In the genomic region with DNA sequence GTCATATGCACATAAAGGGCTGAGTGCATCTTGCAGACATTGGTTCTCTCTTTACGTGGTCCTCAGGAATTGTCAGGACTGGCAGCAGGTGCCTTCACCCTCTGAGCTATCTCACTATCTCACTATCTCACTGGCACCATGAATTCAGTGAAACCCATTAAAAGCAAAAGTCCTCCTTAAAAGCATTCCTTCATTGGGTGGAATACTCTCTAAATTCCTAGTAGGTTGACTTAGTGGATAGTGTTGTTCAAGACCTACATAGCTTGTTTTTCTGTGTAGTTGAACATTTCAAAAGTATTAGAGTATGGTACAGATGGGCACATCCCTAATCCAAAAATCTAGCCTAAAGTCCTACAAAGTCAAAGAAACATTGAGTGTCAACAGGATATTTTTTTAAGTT, we compare ENCODE assay signal across 20 mouse cellular contexts. TPM values are rescaled to one million over a fixed set of nuclear protein-coding genes. Genes with fewer than 3 reads are reported as not detected.
DNase-seq lines count a peak whose midpoint lies in the region; ATAC-seq and TF ChIP-seq lines count a peak whose summit lies in the region.
"Had no signal": no experiment of that assay in that cellular context is flagged by ENCODE, and none has a peak within 500 bp of the region (broad histone marks: within the 10 kb centered on the region; RNA-seq: fewer than 3 reads in every experiment).

No protein-coding gene starts in this region.

- H3K36me3 ChIP-seq in lung, postnatal 0 days (ENCODE audit: insufficient read depth, low read length) = no peaks in the 10 kb centered on the region
- no peaks in the 10 kb centered on the region for H3K36me3 ChIP-seq in midbrain, embryonic 11.5 days (ENCODE audit: control insufficient read depth, insufficient read depth, low read length)
- no peaks in the 10 kb centered on the region for H3K36me3 ChIP-seq in midbrain, embryonic 13.5 days
- H3K36me3 ChIP-seq: G1E had no signal

- peak; percentile 99 for TF ChIP-seq EP300 in lung, postnatal 0 days (IDR thresholded peaks at IDR 0.05)

- H3K4me2 ChIP-seq in lung, postnatal 0 days (replicated peaks; ENCODE audit: low read depth, low read length) = no peak overlapping the region
- no peak overlapping the region for H3K4me2 ChIP-seq in midbrain, embryonic 11.5 days
- no peak overlapping the region for H3K4me2 ChIP-seq in midbrain, embryonic 13.5 days (replicated peaks)

- no peak for ATAC-seq in lung, postnatal 0 days
- no peak for ATAC-seq in midbrain, embryonic 11.5 days (ENCODE audit: low FRiP score)
- no peak for ATAC-seq in midbrain, embryonic 13.5 days
- ATAC-seq: activated CD4-positive, CD25-positive, alpha-beta regulatory T cell, adult 4 months; CD4-positive, CD25-positive, alpha-beta regulatory T cell, adult 4 months; Patski had no signal

- no peaks in the 10 kb centered on the region for H3K27me3 ChIP-seq in lung, postnatal 0 days (replicated peaks; ENCODE audit: insufficient read depth, low read length)
- no peaks in the 10 kb centered on the region for H3K27me3 ChIP-seq in midbrain, embryonic 11.5 days (ENCODE audit: control insufficient read depth, insufficient read depth, low read length)
- no peaks in the 10 kb centered on the region for H3K27me3 ChIP-seq in midbrain, embryonic 13.5 days
- H3K27me3 ChIP-seq: CH12.LX, Patski had no signal

- WGBS in lung, postnatal 0 days = 66% methylated on average over 1 of the region's 1 CpGs
- WGBS in midbrain, embryonic 11.5 days = 92% methylated on average over 1 of the region's 1 CpGs
- WGBS in midbrain, embryonic 13.5 days = 97% methylated on average over 1 of the region's 1 CpGs

- no peaks in the 10 kb centered on the region for H3K4me1 ChIP-seq in lung, postnatal 0 days (ENCODE audit: insufficient read depth, low read depth, low read length)
- no peaks in the 10 kb centered on the region for H3K4me1 ChIP-seq in midbrain, embryonic 11.5 days (ENCODE audit: control insufficient read depth, insufficient read depth, low read length)
- H3K4me1 ChIP-seq in midbrain, embryonic 13.5 days (replicated peaks) = no peaks in the 10 kb centered on the region

- TF ChIP-seq CTCF in lung, postnatal 0 days (IDR thresholded peaks at IDR 0.05) = no peak

- no peak overlapping the region for H3K9ac ChIP-seq in lung, postnatal 0 days (replicated peaks; ENCODE audit: low read depth)
- H3K9ac ChIP-seq in midbrain, embryonic 11.5 days (ENCODE audit: low read length) = no peak overlapping the region
- H3K9ac ChIP-seq in midbrain, embryonic 13.5 days (replicated peaks) = no peak overlapping the region

- DNase-seq in lung, postnatal 0 days (ENCODE audit: low spot score) = no peak
- no peak for DNase-seq in lung, postnatal 4 days
- DNase-seq in midbrain, embryonic 11.5 days (ENCODE audit: low spot score, missing footprints) = peak; percentile 26
- DNase-seq: adrenal gland, adult 2 months; adrenal gland, adult 8-10 months; adrenal gland, postnatal 10 days; adrenal gland, postnatal 14 days; adrenal gland, postnatal 25 days; adrenal gland, postnatal 36 days; B cell, adult 2 months; cerebellum, adult 11 months; cerebellum, adult 11-12 months; cerebellum, adult 18-20 months had no signal

- H3K4me3 ChIP-seq in lung, postnatal 0 days (ENCODE audit: low read depth, low read length) = no peak overlapping the region
- H3K4me3 ChIP-seq in midbrain, embryonic 11.5 days (ENCODE audit: low read depth, low read length) = no peak overlapping the region
- no peak overlapping the region for H3K4me3 ChIP-seq in midbrain, embryonic 13.5 days (replicated peaks)

- H3K27ac ChIP-seq in lung, postnatal 0 days (ENCODE audit: low read length) = no peak overlapping the region
- no peak overlapping the region for H3K27ac ChIP-seq in midbrain, embryonic 11.5 days (ENCODE audit: low read depth, low read length)
- no peak overlapping the region for H3K27ac ChIP-seq in midbrain, embryonic 13.5 days

- H3K9me3 ChIP-seq in lung, postnatal 0 days (ENCODE audit: low read length) = no peaks in the 10 kb centered on the region
- H3K9me3 ChIP-seq in midbrain, embryonic 11.5 days (ENCODE audit: control insufficient read depth, low read length) = no peaks in the 10 kb centered on the region
- no peaks in the 10 kb centered on the region for H3K9me3 ChIP-seq in midbrain, embryonic 13.5 days
- H3K9me3 ChIP-seq: G1E had no signal

RNA-seq across cellular contexts. Expression of a gene that starts 55.4 kb away (rescaled TPM):
- 0.20 and 0.44 TPM in 2 replicates for polyA plus RNA-seq in lung, postnatal 0 days (2015; fragmentation: Nextera tagmentation; extraction: Ambion mirVana)
- not detected in 2 replicates for polyA plus RNA-seq in midbrain, embryonic 11.5 days (2014; fragmentation: Nextera tagmentation; extraction: Ambion mirVana)
- not detected in 2 replicates for polyA plus RNA-seq in midbrain, embryonic 13.5 days (2015; fragmentation: Nextera tagmentation; extraction: Ambion mirVana)
- polyA plus RNA-seq: activated CD4-positive, CD25-positive, alpha-beta regulatory T cell, adult 4 months; adrenal gland, adult 2 months; C2C12; CD4-positive, CD25-positive, alpha-beta regulatory T cell, adult 4 months; G1E; Patski had no signal
